Mouse (Mus musculus): ENCODE results near the gene Nwd1.
A peak's percentile ranks its signal among the peaks of the same experiment; 100 is the strongest.

DNA sequence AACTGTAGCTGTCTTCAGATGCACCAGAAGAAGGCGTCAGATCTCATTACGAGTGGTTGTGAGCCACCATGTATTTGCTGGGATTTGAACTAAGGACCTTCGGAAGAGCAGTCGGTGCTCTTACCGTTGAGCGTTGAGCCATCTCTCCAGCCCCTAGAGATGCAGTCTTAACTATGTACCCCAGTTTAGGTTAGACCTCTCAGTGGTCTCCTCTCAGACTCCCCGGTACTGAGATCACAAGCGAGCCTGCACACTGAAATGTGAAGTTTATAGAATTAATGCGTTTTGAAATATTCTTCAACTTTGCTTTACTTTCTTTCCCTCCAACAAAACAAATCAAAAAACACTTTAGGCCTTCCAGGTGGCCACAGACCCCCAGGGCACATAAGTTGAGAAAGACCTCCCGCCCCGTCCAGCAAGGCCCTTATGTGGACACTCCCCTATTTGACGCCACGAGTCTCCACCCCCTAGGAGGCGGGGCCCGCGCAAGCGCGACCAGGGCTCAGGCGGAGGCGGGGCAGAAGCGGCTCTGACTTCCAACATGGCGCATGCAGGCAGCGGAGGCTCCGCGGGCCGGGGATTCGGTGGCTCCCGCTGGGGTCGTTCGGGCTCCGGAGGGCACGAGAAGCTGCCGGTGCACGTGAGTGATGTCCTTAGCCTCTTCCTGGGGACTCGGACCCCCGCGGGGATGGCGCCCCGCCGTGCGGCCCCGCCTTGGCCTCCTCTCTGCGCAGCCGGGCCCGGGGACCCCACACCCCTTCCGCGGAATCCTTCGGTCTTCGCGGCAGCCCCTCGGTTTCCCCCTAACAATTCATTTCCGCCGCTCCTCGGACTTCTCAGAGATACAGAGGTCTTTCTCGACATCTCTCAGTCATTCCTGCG is 76.5 kb downstream of the Nwd1 start, which contains the start of gene Sin3b:
- TF ChIP-seq MAX (IDR thresholded peaks at IDR 0.05) = peak; percentile 43
- no peak for TF ChIP-seq CTCF (IDR thresholded peaks at IDR 0.05; ENCODE audit: control insufficient read depth, insufficient read depth, insufficient read length)
- TF ChIP-seq USF1 (IDR thresholded peaks at IDR 0.05; ENCODE audit: low read depth) = no peak
- TF ChIP-seq CEBPB (IDR thresholded peaks at IDR 0.05; ENCODE audit: low read depth) = no peak
- no peak for TF ChIP-seq MYOG (IDR thresholded peaks at IDR 0.05; ENCODE audit: control insufficient read depth, extremely low read depth, insufficient read length)

Measured in C2C12 (cell line).